8 mouse cellular contexts compared by ENCODE assay signal in genomic region chr12:80114031-80114891, GRCm38 (mm10). TPM values are rescaled to one million over a fixed set of nuclear protein-coding genes. Genes with fewer than 3 reads are reported as not detected.
DNase-seq lines count a peak whose midpoint lies in the region; ATAC-seq and TF ChIP-seq lines count a peak whose summit lies in the region.

No protein-coding gene starts in this region.

- H3K27me3 ChIP-seq in heart, embryonic 10.5 days (ENCODE audit: insufficient read depth, poor library complexity, severe bottlenecking): no peaks in the 10 kb centered on the region
- peaks cover 5% of the 10 kb centered on the region for H3K27me3 ChIP-seq in neural tube, embryonic 14.5 days (ENCODE audit: control insufficient read depth, insufficient read depth, low read length)

- WGBS in heart, embryonic 10.5 days: under 1% methylated on average over 51 of the region's 51 CpGs
- 1% methylated on average over 51 of the region's 51 CpGs for WGBS in lung, adult 2 months
- under 1% methylated on average over 51 of the region's 51 CpGs for WGBS in neural tube, embryonic 14.5 days

- H3K9ac ChIP-seq in neural tube, embryonic 14.5 days (replicated peaks; ENCODE audit: low read depth, low read length): peak overlapping the region; percentile 84

- H3K9me3 ChIP-seq in heart, embryonic 10.5 days: no peaks in the 10 kb centered on the region
- H3K9me3 ChIP-seq in neural tube, embryonic 14.5 days (ENCODE audit: control insufficient read depth, low read length): no peaks in the 10 kb centered on the region

- DNase-seq in adrenal gland, postnatal 36 days: peak; percentile 87 to 90
- DNase-seq in heart, embryonic 10.5 days (ENCODE audit: low spot score): peak; percentile 88
- DNase-seq in kidney, adult 9 months: peak; percentile 89
- DNase-seq in lung, adult 2 months: peak; percentile 84
- peak; percentile 79 for DNase-seq in testis, postnatal 14 days (ENCODE audit: low spot score)

- peak overlapping the region; percentile 69 for H3K4me3 ChIP-seq in embryonic fibroblast, embryonic 13.5 days (ENCODE audit: insufficient read depth, low read length)
- peak overlapping the region; percentile 82 for H3K4me3 ChIP-seq in heart, embryonic 10.5 days
- peak overlapping the region; percentile 78 for H3K4me3 ChIP-seq in lung, adult 2 months (replicated peaks; ENCODE audit: extremely low read depth, low read depth, low read length)
- peak overlapping the region; percentile 75 for H3K4me3 ChIP-seq in neural tube, embryonic 14.5 days (ENCODE audit: low read depth, low read length)

- H3K36me3 ChIP-seq in heart, embryonic 10.5 days: peaks cover 19% of the 10 kb centered on the region
- H3K36me3 ChIP-seq in neural tube, embryonic 14.5 days (ENCODE audit: control insufficient read depth, insufficient read depth, low read length): no peaks in the 10 kb centered on the region

- ATAC-seq in CD4-positive, CD25-positive, alpha-beta regulatory T cell, adult 4 months: peak; percentile 4
- ATAC-seq in neural tube, embryonic 14.5 days (ENCODE audit: low read depth): no peak

- no peaks in the 10 kb centered on the region for H3K4me1 ChIP-seq in embryonic fibroblast, embryonic 13.5 days (ENCODE audit: control insufficient read depth, insufficient read depth, low read length)
- H3K4me1 ChIP-seq in heart, embryonic 10.5 days: peaks cover 34% of the 10 kb centered on the region
- H3K4me1 ChIP-seq in lung, adult 2 months (ENCODE audit: control insufficient read depth, insufficient read depth, low read length): peaks cover 7% of the 10 kb centered on the region; the same call in 1 of the 2 replicates
- H3K4me1 ChIP-seq in neural tube, embryonic 14.5 days (ENCODE audit: control insufficient read depth, insufficient read depth, low read length): peaks cover 13% of the 10 kb centered on the region; the same call in 1 of the 2 replicates

- peak; percentile 56 for TF ChIP-seq POLR2A in embryonic fibroblast, embryonic 13.5 days (IDR thresholded peaks at IDR 0.05; ENCODE audit: low read depth, low read length)
- peak; percentile 55; the same call in 1 of the 2 replicates for TF ChIP-seq POLR2A in lung, adult 2 months (IDR thresholded peaks at IDR 0.05; ENCODE audit: borderline replicate concordance, extremely low read depth, low read depth, low read length)

- TF ChIP-seq CTCF in embryonic fibroblast, embryonic 13.5 days (IDR thresholded peaks at IDR 0.05; ENCODE audit: borderline replicate concordance, insufficient read depth, low read length): no peak
- TF ChIP-seq CTCF in lung, adult 2 months (IDR thresholded peaks at IDR 0.05; ENCODE audit: insufficient read depth, low read length): no peak

- peak overlapping the region; percentile 98 for H3K27ac ChIP-seq in embryonic fibroblast, embryonic 13.5 days (ENCODE audit: insufficient read depth, low read length)
- peak overlapping the region; percentile 99 for H3K27ac ChIP-seq in heart, embryonic 10.5 days
- H3K27ac ChIP-seq in neural tube, embryonic 14.5 days (ENCODE audit: low read depth, low read length): peak overlapping the region; percentile 94

- H3K4me2 ChIP-seq in neural tube, embryonic 14.5 days (ENCODE audit: low read depth, low read length): peak overlapping the region; percentile 90

RNA-seq across cellular contexts. Expression of gene Zfp36l1, which starts 1.4 kb away (rescaled TPM):
- polyA plus RNA-seq in CD4-positive, CD25-positive, alpha-beta regulatory T cell, adult 4 months (2017; shearing (Covaris generic)): 100 to 1,000 TPM; 139 to 188 TPM
- total RNA-seq in adrenal gland, postnatal 36 days (2021): 100 to 1,000 TPM; 230 to 283 TPM
- 72.6 and 139 TPM in 2 replicates for polyA plus RNA-seq in embryonic fibroblast, embryonic 13.5 days (2011; ENCODE audit: insufficient read length, low read depth, missing spikeins)
- polyA plus RNA-seq in heart, embryonic 10.5 days (2016; fragmentation: Nextera tagmentation; extraction: Ambion mirVana): 90.2 and 114 TPM in 2 replicates
- 261 and 286 TPM in 2 replicates for polyA plus RNA-seq in lung, adult 2 months (2012; rRNA removed)
- polyA plus RNA-seq in neural tube, embryonic 14.5 days (2014; fragmentation: Nextera tagmentation; extraction: Ambion mirVana): 26.6 and 41.0 TPM in 2 replicates
